Mouse (Mus musculus) thymus, adult 2 months (tissue): Measurements from ENCODE around the gene Gm20388. TPM values are rescaled to one million over a fixed set of nuclear protein-coding genes. Genes with fewer than 3 reads are reported as not detected.

ENCODE experiments used
- DNase-seq: peaks from one replicate; pipeline ENCODE4 v3.0.0; 2021
- H3K27ac ChIP-seq: fragments of 200-500 bp; 2 replicates; pipeline ENCODE4 v1.5.1; 2012; ENCODE audit warnings: low read length, control low read depth; ENCODE audit not compliant: control insufficient read depth, insufficient read depth
- H3K27me3 ChIP-seq: fragments of 200-500 bp; 2 replicates; pipeline ENCODE4 v1.6.1; 2012; ENCODE audit warnings: mild to moderate bottlenecking, low read length, moderate library complexity, mixed read lengths; ENCODE audit not compliant: control insufficient read depth, insufficient read depth
- H3K36me3 ChIP-seq: fragments of 200-500 bp; 2 replicates; pipeline ENCODE4 v1.6.1; 2012; ENCODE audit warnings: mild to moderate bottlenecking, low read length, moderate library complexity; ENCODE audit not compliant: control insufficient read depth, insufficient read depth
- H3K4me1 ChIP-seq: fragments of 200-500 bp; replicated peaks from 2 replicates; pipeline ENCODE4 v1.6.1; 2012; ENCODE audit warnings: low read length; ENCODE audit not compliant: control insufficient read depth, insufficient read depth
- H3K4me3 ChIP-seq: fragments of 200-500 bp; 2 replicates; pipeline ENCODE4 v1.5.1; 2012; ENCODE audit warnings: mild to moderate bottlenecking, low read length, control low read depth, moderate library complexity; ENCODE audit not compliant: control insufficient read depth, insufficient read depth
- CTCF ChIP-seq: fragments of 200-500 bp; IDR thresholded peaks from 2 replicates; pipeline ENCODE4 v1.5.1; 2012; ENCODE audit warnings: mild to moderate bottlenecking, control low read depth, low read length, moderate library complexity, borderline replicate concordance; ENCODE audit not compliant: control insufficient read depth, poor library complexity, insufficient read depth; ENCODE audit errors: extremely low read depth
- POLR2A ChIP-seq: fragments of 200-500 bp; IDR thresholded peaks from 2 replicates; pipeline ENCODE4 v1.6.1; 2012; ENCODE audit warnings: mild to moderate bottlenecking, low read length, control low read depth, moderate library complexity; ENCODE audit not compliant: control insufficient read depth, poor library complexity, insufficient read depth; ENCODE audit errors: extremely low read depth
- WGBS: fragments of 180-500 bp; shearing (Covaris S2); methylation state at CpG from one replicate; pipeline ENCODE4 v1.1.7; 2018; 5-methylcytosine and 5-hydroxymethylcytosine counted together
- polyA plus RNA-seq: library from polyadenylated mRNA; depleted of rRNA; stranded (reverse); fragments of >200 nt; gene quantifications from 2 replicates; pipeline ENCODE4 v1.2.3, GENCODE M21; 2012

Gm20388 gene
- polyA plus RNA-seq, 1 experiment = 103 TPM

DNA sequence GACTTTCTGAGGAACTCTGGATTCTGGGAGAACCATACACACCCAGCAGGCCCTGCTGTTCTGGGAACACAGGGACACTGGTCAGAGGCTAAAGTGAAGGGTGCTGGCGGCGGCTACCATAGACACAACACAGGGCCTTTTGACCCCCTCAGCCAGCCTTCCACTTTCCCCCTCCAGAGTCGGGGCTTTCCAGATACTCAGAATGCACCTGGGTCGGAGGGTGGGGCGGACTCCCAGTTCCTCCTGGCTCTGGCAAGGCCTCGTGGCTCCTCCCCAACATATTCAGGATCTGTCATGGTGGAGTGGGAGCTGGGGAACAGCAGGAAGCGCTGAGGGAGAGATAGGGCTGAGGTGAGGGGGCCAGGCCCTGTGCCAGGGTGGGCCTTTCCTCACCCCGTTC is 2781.5 kb downstream of the Gm20388 start:
- Histone ChIP-seq H3K27me3 (no peaks in the 10 kb centered on the region), H3K36me3 (no peaks in the 10 kb centered on the region; the same call in 1 of the 2 replicates), H3K27ac (0 out of 2 replicates have a peak overlapping the region, but pooled peaks have one; percentile 10), H3K4me3 (no peak overlapping the region), H3K4me1 (peaks cover 66% of the 10 kb centered on the region)
- DNase-seq = no peak
- no peak for TF ChIP-seq CTCF
- no peak for TF ChIP-seq POLR2A
- WGBS = 90% methylated on average over 8 of the region's 8 CpGs

DNA sequence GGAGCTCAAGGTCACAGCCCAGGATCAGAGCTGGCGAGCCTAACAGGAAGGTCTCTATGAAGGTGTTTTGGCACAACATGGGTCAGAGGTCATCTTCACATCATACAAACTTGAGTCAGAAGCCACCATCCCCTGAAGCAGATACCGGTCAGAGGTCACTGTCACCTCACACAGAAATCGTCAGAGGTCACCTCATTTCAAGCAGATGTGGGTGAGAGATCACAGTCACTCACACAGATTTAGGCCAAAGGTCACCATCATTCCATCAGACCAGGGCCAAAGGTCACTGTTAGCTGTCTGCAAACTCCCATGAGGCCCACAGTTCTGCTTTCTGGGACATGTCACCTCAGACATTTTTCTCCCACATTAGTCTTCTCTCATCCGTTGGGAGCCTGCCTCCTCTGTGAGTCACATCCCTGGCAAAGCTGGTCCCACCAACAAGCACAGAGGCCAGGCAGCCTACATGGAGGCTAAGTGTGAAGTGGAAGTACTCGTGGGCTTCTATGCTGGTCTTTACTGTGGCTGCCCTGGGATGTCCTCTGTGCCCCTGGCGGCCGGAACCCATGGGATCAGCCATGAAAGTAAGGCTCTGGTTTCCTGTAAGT is 2784.9 kb downstream of the Gm20388 start:
- Histone ChIP-seq H3K36me3 (no peaks in the 10 kb centered on the region; the same call in 1 of the 2 replicates), H3K27ac (no peak overlapping the region), H3K27me3 (no peaks in the 10 kb centered on the region), H3K4me3 (peak overlapping the region; percentile 15; the same call in 1 of the 2 replicates), H3K4me1 (peaks cover 91% of the 10 kb centered on the region)
- WGBS = 56% methylated on average over 7 of the region's 7 CpGs
- TF ChIP-seq CTCF = no peak
- no peak for DNase-seq

DNA sequence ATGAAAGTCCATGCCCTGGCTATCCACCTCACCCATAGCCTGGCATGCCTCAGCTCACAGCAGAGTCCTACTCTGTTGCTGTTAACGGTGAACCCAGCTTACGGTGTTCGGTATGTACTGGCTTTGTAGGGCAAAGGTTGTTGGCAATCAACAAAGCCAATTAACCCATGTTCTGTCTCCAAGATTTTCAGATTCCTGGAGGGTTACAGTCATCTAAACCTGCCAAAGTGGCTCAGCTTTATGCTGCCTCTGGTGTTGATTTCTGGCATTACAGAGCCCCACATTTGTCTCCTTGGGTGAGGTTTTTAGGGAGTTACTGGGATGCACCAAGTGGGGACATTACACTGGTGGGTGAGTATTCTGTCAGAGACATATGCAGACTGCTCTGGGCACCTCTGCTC is 2786.5 kb downstream of the Gm20388 start:
- Histone ChIP-seq H3K27me3 (no peaks in the 10 kb centered on the region), H3K27ac (peak overlapping the region; percentile 63; the same call in 1 of the 2 replicates), H3K4me3 (peak overlapping the region; percentile 55), H3K4me1 (peaks cover 91% of the 10 kb centered on the region), H3K36me3 (no peaks in the 10 kb centered on the region; the same call in 1 of the 2 replicates)
- WGBS = 6% methylated on average over 3 of the region's 3 CpGs
- TF ChIP-seq CTCF (no peak), POLR2A (no peak)
- peak; percentile 64 for DNase-seq

DNA sequence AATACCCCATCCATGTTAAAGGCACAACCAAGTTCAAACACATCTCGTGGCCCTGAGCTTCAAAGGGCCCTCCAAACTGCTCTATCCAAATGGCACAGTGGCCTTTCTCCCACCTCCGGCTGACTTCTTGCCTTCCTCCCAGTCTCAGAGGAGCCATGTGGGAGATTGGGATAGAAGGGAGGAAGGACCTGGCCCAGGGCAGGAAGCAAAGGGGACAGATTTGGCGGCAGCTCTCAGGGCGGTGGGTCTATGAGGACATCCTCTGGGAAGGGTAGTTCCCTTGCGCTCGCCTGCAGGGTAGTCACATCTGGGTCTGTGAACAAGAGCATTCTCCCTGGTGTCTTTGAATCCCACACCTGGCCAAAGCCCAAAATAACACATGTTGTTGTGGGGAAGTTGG is 2786.9 kb downstream of the Gm20388 start:
- peak overlapping the region; percentile 63 for H3K27ac ChIP-seq
- H3K4me3 ChIP-seq = peak overlapping the region; percentile 55
- H3K27me3 ChIP-seq = no peaks in the 10 kb centered on the region
- DNase-seq = no peak
- peaks cover 92% of the 10 kb centered on the region for H3K4me1 ChIP-seq
- H3K36me3 ChIP-seq = no peaks in the 10 kb centered on the region; the same call in 1 of the 2 replicates
- 13% methylated on average over 6 of the region's 6 CpGs for WGBS
- TF ChIP-seq POLR2A = no peak

DNA sequence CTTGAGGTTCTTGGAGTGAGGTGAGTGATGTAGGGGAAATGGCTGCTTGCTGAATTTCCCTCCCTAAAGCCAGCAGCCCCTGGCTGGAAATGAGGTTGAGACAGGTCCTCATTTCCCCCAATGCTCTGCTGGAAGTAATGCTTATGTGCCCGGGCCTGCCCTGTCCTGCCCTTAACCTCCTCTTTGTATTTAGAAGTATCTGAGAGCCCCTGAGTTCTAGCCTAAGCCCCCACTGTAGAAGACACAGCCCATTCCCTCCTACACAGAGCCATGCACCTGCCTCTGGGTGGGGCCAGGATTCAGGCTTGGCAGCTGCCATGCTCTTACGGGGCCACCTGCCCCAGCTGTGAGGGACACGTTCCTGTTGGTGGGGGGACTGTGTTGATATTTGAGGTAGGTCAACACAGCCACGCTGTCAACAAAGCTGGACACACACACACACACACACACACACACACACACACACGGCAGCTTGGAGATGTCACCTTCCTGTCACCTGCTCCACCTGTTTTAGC is 2787.7 kb downstream of the Gm20388 start:
- H3K27me3 ChIP-seq = no peaks in the 10 kb centered on the region
- H3K4me3 ChIP-seq = peak overlapping the region; percentile 55
- no peaks in the 10 kb centered on the region; the same call in 1 of the 2 replicates for H3K36me3 ChIP-seq
- DNase-seq = peak; percentile 79
- peak overlapping the region; percentile 63 for H3K27ac ChIP-seq
- WGBS = 4% methylated on average over 5 of the region's 5 CpGs
- no peak for TF ChIP-seq POLR2A
- H3K4me1 ChIP-seq = peaks cover 90% of the 10 kb centered on the region

DNA sequence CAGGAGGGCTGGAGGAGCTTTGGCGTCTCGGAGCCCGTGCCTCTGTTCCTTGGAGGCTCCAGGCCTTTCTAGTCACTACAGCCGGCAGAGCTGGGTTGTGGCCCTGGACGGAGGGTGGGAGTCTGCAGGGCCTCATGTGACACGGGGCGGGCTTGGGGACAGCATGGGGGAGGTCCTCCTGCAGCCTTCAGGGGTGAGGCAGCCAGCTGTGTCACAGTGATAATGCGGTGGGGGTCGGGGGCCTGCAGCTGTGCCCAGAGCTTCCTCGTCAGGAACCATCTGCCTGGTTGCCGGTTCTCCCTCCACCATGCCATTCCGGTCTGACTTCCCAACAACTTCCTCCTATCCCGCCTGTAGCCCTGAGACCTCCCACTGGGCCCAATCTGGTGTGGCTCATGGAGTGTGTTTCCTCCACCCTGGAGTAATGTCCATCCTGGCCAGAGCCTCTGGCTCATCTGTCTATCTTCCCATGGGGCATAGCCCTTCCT is 2788.4 kb downstream of the Gm20388 start, which contains the start of gene Cbfa2t3:
Cbfa2t3 (minus strand) TSS at position 105 of the 488 bp plus-strand sequence.
- peak within 1 kb of the TSS; percentile 55 for H3K4me3 ChIP-seq
- no peaks in the 10 kb centered on the region for H3K27me3 ChIP-seq
- 6% methylated on average over 13 of the region's 13 CpGs for WGBS
- H3K4me1 ChIP-seq = peaks cover 88% of the 10 kb centered on the region
- DNase-seq = peak; percentile 70
- H3K27ac ChIP-seq = peak within 1 kb of the TSS; percentile 63
- TF ChIP-seq CTCF (0 out of 2 replicates have a peak, but pooled peaks have one; percentile 9), POLR2A (no peak)
- H3K36me3 ChIP-seq = no peaks in the 10 kb centered on the region; the same call in 1 of the 2 replicates
